ENCODE assay signal across 8 mouse cellular contexts in the genomic region with DNA sequence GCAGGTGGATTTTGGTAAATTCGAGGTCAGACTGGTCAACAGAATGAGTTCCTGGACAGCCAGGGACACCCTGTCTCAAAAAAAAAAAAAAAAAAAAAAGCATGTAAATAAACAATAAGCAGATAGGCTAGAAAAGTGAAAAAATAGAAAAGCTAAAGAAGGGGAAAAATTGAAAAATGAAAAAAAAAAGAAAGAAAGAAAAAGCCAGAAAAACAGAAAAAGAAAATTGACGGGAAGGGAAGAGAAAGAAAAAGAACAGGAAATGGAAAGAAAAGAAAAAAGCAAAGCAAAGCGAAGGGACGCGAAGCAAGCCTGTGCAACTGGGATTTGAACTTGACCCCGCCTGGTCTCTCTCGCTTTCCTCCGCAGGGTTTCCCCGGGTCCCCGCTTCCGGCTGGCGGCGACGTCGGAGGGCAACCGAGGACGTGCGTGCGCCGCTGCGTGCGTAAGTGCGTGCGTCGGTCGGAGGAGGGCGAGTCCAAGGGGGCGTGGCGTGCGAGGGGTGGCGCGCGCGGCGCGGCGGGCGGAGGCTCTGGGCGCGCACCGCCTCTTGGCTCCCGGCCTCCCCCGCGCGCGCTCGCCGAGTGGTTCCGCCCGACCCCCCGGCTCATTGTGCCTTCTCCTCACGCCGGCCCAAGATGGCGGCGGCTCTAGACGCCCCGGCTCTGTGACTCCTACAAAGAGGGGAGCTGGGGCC. TPM values are rescaled to one million over a fixed set of nuclear protein-coding genes. Genes with fewer than 3 reads are reported as not detected.
DNase-seq lines count a peak whose midpoint lies in the region; ATAC-seq and TF ChIP-seq lines count a peak whose summit lies in the region.

TSS of gene Dot1l (plus strand) at position 613 of the 697 bp plus-strand sequence.

- H3K9ac ChIP-seq in hindbrain, postnatal 0 days (replicated peaks; ENCODE audit: low read length), result peak within 1 kb of the TSS; percentile 96

- H3K27ac ChIP-seq in gastrocnemius, adult 2 months, result peak within 1 kb of the TSS; percentile 98
- peak within 1 kb of the TSS; percentile 88 for H3K27ac ChIP-seq in hindbrain, postnatal 0 days
- H3K27ac ChIP-seq in left cerebral cortex, adult 2 months, result peak within 1 kb of the TSS; percentile 90

- H3K4me1 ChIP-seq in hindbrain, postnatal 0 days (ENCODE audit: insufficient read depth, low read length), result peaks cover 32% of the 10 kb centered on the region

- no peak for TF ChIP-seq CTCF in gastrocnemius, adult 2 months (IDR thresholded peaks at IDR 0.05)
- TF ChIP-seq CTCF in hindbrain, postnatal 0 days (IDR thresholded peaks at IDR 0.05; ENCODE audit: low read depth), result no peak
- TF ChIP-seq CTCF in left cerebral cortex, adult 2 months (IDR thresholded peaks at IDR 0.05), result no peak

- no peaks in the 10 kb centered on the region for H3K9me3 ChIP-seq in hindbrain, postnatal 0 days (ENCODE audit: low read length)

- no peaks in the 10 kb centered on the region for H3K36me3 ChIP-seq in hindbrain, postnatal 0 days (ENCODE audit: insufficient read depth, low read length)

- DNase-seq in WW6 (ENCODE audit: low read depth, low spot score), result peak; percentile 94
- peak; percentile 97 to 99 for DNase-seq in cerebellum, postnatal 4 days (ENCODE audit: low spot score in 2 of 2)
- DNase-seq in gastrocnemius, adult 2 months, result peak; percentile 100
- peak; percentile 99 for DNase-seq in hindbrain, postnatal 0 days (ENCODE audit: low spot score)
- peak; percentile 99 for DNase-seq in left cerebral cortex, adult 2 months (ENCODE audit: extremely low spot score in 1 of 2, low spot score in 2 of 2)
- DNase-seq in right cerebral cortex, adult 2 months (ENCODE audit: low spot score in 2 of 2), result peak; percentile 97
- DNase-seq in urinary bladder, postnatal 14 days (ENCODE audit: low spot score), result peak; percentile 98

- ATAC-seq in hindbrain, postnatal 0 days, result peak; percentile 94
- peak; percentile 86 for ATAC-seq in megakaryocyte, adult 5-6 weeks (ENCODE audit: poor library complexity, severe bottlenecking)

- 2% methylated on average over 30 of the region's 57 CpGs for WGBS in hindbrain, postnatal 0 days

- H3K4me3 ChIP-seq in gastrocnemius, adult 2 months, result peak within 1 kb of the TSS; percentile 92
- peak within 1 kb of the TSS; percentile 88 for H3K4me3 ChIP-seq in hindbrain, postnatal 0 days (ENCODE audit: low read length)
- peak within 1 kb of the TSS; percentile 71 for H3K4me3 ChIP-seq in left cerebral cortex, adult 2 months

- H3K27me3 ChIP-seq in hindbrain, postnatal 0 days (ENCODE audit: insufficient read depth, low read length), result no peaks in the 10 kb centered on the region

- intact Hi-C loops in gastrocnemius, adult 2 months (cut with DNase I), result no loop called here
- intact Hi-C loops in left cerebral cortex, adult 2 months (cut with DNase I), result loop anchor here (2.0 kb wide), 1 partner anchor 44 kb away; the partner anchor contains the start of genes Plekhj1 and Sf3a2

- peak within 1 kb of the TSS; percentile 92 for H3K4me2 ChIP-seq in hindbrain, postnatal 0 days (ENCODE audit: low read depth, low read length)

RNA-seq across cellular contexts. Expression of gene Dot1l, which starts in this region (rescaled TPM):
- total RNA-seq in gastrocnemius, adult 2 months (2021), result 10 to 100 TPM; 19.9 to 23.1 TPM
- 27.2 and 27.7 TPM in 2 replicates for total RNA-seq in hindbrain, postnatal 0 days (2014; rRNA removed)
- polyA plus RNA-seq in hindbrain, postnatal 0 days (2015; fragmentation: Nextera tagmentation; extraction: Ambion mirVana), result 10.3 and 12.6 TPM in 2 replicates
- total RNA-seq in left cerebral cortex, adult 2 months (2021), result 10 to 100 TPM; 64.6 to 75.3 TPM
- total RNA-seq in megakaryocyte, adult 5-6 weeks (2015), result 19.5 and 23.0 TPM in 2 replicates
- 6.9 and 9.8 TPM in 2 replicates for total RNA-seq in megakaryocyte, adult 5-6 weeks (2017)

Comparison
In these comparisons a context has a peak if more than half of its experiments do, and no peak if none do; other contexts are left out.
1. Peak in every context shown above with its lines: DNase-seq, ATAC-seq, H3K4me3 ChIP-seq and H3K27ac ChIP-seq.